In the genomic region with DNA sequence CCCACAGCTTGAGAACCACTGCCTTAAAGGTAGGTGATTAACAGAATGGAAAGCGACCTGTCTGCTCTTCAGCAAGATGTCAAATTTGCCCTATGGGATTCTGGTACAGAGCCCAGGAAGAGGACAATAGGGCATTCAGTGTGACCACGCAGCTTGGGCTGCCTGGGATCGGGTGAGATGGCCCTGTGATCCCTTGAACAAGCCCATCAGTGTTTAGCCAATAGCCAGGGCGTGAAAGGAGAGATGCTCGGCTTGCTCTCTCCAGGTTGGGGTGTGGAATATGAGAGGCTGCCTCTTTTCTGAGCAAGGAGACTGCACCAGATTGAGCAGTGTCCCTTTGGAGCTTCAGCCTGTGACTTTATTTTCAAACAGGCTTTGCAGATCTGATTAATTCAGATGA, we compare ENCODE assay signal across 15 mouse cellular contexts. TPM values are rescaled to one million over a fixed set of nuclear protein-coding genes. Genes with fewer than 3 reads are reported as not detected.
"Had no signal": no experiment of that assay in that cellular context is flagged by ENCODE, and none has a peak within 500 bp of the region (broad histone marks: within the 10 kb centered on the region; RNA-seq: fewer than 3 reads in every experiment).

No protein-coding gene starts in this region.

- DNase-seq: kidney, adult 8-10 months; kidney, postnatal 25 days; lung, adult 2 months; lung, postnatal 36 days; midbrain, embryonic 14.5 days; right cerebral cortex, postnatal 4 days; spleen, adult 18-20 months; thymus, postnatal 4 days had no signal

RNA-seq across cellular contexts. Expression of gene Lpo, which starts 6.6 kb away (rescaled TPM):
- polyA plus RNA-seq: limb, embryonic 10.5 days; liver, embryonic 11.5 days; lung, adult 2 months; lung, postnatal 0 days; myocyte had no signal

RNA-seq across cellular contexts. Expression of gene Mpo, which starts 28.1 kb away (rescaled TPM):
- total RNA-seq: left cerebral cortex, postnatal 14 days had no signal
- polyA plus RNA-seq: myocyte had no signal

RNA-seq across cellular contexts. Expression of gene Epx, which starts 53.8 kb away (rescaled TPM):
- polyA plus RNA-seq: intestine, postnatal 0 days; limb, embryonic 10.5 days; lung, postnatal 0 days; midbrain, embryonic 10.5 days; midbrain, embryonic 14.5 days; myocyte had no signal
